Mouse (Mus musculus): ENCODE data around the gene Slco4a1. TPM values are rescaled to one million over a fixed set of nuclear protein-coding genes. Genes with fewer than 3 reads are reported as not detected.
A peak's percentile ranks its signal among the peaks of the same experiment; 100 is the strongest.

Slco4a1 gene
- polyA plus RNA-seq, 1 experiment from 2014 or later = 4.1 TPM

DNA sequence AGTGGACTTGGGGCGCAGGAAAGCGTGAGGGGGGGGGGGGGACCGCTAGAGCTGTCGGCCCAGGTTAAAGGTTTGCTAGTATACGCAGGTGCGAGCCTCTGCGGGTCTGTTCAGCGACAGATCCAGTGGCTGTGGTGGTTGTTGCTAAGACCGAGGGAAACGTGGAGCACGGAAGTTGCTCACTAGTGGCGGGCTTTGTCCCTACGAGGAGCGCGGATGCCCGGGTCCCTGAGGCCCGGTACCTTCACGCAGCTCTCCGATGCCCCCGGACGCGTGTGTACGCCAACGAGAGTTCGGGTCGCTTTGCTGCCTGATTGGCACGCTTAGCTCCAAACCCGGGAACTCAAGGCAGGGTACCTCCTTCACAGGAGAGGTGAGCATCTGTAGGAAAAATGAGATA lies 660 bp downstream of the Slco4a1 start:
- Histone ChIP-seq H3K9ac (peak overlapping the region; percentile 63), H3K9me3 (no peaks in the 10 kb centered on the region), H3K27me3 (peaks cover 51% of the 10 kb centered on the region), H3K4me3 (replicated peaks) (peak overlapping the region; percentile 57), H3K27ac (no peak overlapping the region), H3K36me3 (replicated peaks) (no peaks in the 10 kb centered on the region), H3K4me1 (peaks cover 28% of the 10 kb centered on the region), H3K4me2 (peak overlapping the region; percentile 97)
- 1% methylated on average over 26 of the region's 28 CpGs for WGBS
- no peak for ATAC-seq (ENCODE audit: low FRiP score)

DNA sequence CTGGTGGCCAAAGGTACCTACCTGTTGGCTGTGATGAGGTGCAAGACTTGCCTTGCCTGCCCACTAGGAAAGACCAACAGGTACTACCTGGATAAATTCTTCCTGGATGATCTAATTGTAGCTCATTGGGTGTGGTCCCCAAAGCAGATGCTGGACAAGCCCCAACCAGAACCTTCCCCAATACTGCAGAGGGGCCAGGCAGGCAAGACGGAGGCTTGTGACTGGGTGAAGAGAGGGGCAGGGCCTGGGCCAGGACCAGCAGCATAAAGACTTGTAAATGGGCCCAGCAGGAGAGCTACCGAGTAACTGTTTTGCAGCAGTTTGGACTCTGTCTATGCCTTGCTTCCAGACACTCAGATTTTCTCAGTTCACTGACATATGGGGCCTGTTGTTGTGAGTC lies 1.6 kb downstream of the Slco4a1 start:
- H3K36me3 ChIP-seq (replicated peaks) = no peaks in the 10 kb centered on the region
- 0 out of 2 replicates have a peak overlapping the region, but pooled peaks have one; percentile 97 for H3K4me2 ChIP-seq
- H3K27me3 ChIP-seq = peaks cover 51% of the 10 kb centered on the region
- no peak overlapping the region for H3K9ac ChIP-seq
- H3K4me3 ChIP-seq (replicated peaks) = no peak overlapping the region
- no peak for ATAC-seq (ENCODE audit: low FRiP score)
- WGBS = 33% methylated on average over 2 of the region's 2 CpGs
- H3K9me3 ChIP-seq = no peaks in the 10 kb centered on the region
- H3K4me1 ChIP-seq = peaks cover 28% of the 10 kb centered on the region
- no peak overlapping the region for H3K27ac ChIP-seq

DNA sequence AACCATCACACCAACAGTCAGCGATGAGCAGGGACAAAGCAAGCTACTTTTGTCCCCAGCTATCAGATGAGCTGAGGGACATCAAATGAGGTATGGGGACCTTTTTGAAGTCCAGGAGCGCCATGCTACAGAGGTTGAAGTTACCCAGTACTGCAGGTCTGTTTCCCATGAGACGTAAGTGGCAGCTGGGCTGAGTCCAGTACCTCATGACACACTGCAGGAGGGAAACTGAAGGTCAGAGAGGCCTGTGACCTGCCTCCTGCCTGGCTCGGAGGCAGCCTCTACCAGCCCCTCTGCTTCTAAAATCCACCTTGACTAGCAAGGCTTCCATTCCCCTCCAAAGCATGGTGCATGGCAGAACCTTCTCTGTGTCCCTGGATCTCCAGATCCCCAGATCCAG lies 3.4 kb downstream of the Slco4a1 start:
- Histone ChIP-seq H3K36me3 (replicated peaks) (no peaks in the 10 kb centered on the region), H3K9me3 (no peaks in the 10 kb centered on the region), H3K9ac (no peak overlapping the region), H3K4me2 (no peak overlapping the region), H3K27me3 (peaks cover 45% of the 10 kb centered on the region), H3K4me3 (replicated peaks) (no peak overlapping the region), H3K27ac (no peak overlapping the region), H3K4me1 (peaks cover 28% of the 10 kb centered on the region)
- no peak for ATAC-seq (ENCODE audit: low FRiP score)
- 77% methylated on average over 4 of the region's 4 CpGs for WGBS

DNA sequence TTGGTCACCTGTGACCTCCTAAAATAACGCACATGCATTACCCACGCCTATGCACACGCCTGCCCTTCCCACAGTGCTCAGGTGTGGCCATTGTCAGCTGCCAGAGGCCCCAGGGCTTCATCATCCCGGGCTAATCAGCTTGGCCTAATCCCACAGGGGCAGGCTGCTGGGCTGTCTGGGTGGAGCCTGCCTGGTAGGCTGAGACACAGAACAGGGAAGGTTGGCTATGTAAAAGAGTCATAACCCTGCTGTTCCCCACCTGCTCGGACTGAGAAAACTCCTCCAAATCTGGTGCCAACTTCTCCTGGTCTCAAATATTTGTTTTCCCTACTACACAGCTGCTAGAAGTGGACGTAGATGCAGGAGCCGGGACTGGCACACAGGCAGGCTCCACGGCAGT lies 4.8 kb downstream of the Slco4a1 start:
- 53% methylated on average over 8 of the region's 8 CpGs for WGBS

DNA sequence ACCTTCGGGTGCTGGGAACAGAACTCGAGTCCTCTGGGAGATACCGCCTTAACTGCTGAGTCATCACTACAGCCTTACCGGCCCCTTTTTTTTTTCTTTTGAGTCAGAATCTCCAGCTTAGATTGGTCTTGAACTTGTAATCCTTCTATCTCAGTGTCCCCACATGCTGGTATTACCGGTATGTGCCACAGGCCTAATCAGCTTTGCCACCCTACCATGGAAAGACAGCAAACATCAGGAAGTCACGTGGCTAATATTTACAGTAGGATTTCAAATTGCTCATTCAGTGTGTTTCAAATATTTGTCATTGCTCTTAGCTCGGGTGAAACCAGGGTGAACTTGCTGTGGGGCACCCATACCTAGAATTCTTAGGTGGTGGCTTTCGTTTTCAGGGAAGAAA lies 6.5 kb downstream of the Slco4a1 start:
- Histone ChIP-seq H3K9ac (no peak overlapping the region), H3K4me2 (no peak overlapping the region), H3K27ac (no peak overlapping the region), H3K9me3 (no peaks in the 10 kb centered on the region), H3K4me1 (peaks cover 10% of the 10 kb centered on the region; the same call in 1 of the 2 replicates), H3K36me3 (replicated peaks) (no peaks in the 10 kb centered on the region), H3K4me3 (replicated peaks) (no peak overlapping the region), H3K27me3 (peaks cover 15% of the 10 kb centered on the region)
- no peak for ATAC-seq (ENCODE audit: low FRiP score)
- 92% methylated on average over 8 of the region's 8 CpGs for WGBS

More for the DNA sequence above, 4.8 kb downstream of the Slco4a1 start:
- ATAC-seq (ENCODE audit: low FRiP score) = no peak
- Histone ChIP-seq H3K9me3 (no peaks in the 10 kb centered on the region), H3K9ac (no peak overlapping the region), H3K36me3 (replicated peaks) (no peaks in the 10 kb centered on the region), H3K27ac (no peak overlapping the region), H3K4me3 (replicated peaks) (no peak overlapping the region), H3K4me1 (peaks cover 24% of the 10 kb centered on the region), H3K4me2 (no peak overlapping the region), H3K27me3 (peaks cover 33% of the 10 kb centered on the region)

DNA sequence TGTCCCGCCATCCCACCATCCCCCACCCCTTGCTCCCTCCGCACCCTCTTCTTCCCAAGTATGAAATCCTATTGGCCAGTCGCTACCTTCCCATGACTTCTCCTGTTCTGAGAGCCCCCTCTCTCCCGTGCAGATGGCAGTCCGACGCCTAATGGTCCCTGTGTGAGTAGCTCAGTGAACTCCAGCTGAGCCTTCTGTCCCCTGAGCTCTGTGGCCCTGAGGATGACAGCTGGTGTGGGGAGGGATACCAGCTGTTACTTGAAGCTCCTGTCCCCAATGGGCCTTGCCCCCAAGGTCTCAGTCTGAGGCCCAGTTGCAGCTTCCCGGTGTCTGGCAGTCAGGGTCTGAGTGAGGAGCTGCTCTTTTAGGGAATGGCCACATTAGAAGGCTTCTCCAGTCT lies 10.5 kb downstream of the Slco4a1 start:
- H3K9me3 ChIP-seq = no peaks in the 10 kb centered on the region
- no peaks in the 10 kb centered on the region; the same call in 1 of the 2 replicates for H3K4me1 ChIP-seq
- H3K36me3 ChIP-seq (replicated peaks) = no peaks in the 10 kb centered on the region
- H3K4me2 ChIP-seq = no peak overlapping the region
- no peak for ATAC-seq (ENCODE audit: low FRiP score)
- no peak overlapping the region for H3K4me3 ChIP-seq (replicated peaks)
- H3K27ac ChIP-seq = no peak overlapping the region
- H3K27me3 ChIP-seq = no peaks in the 10 kb centered on the region
- no peak overlapping the region for H3K9ac ChIP-seq
- WGBS = 87% methylated on average over 7 of the region's 7 CpGs

DNA sequence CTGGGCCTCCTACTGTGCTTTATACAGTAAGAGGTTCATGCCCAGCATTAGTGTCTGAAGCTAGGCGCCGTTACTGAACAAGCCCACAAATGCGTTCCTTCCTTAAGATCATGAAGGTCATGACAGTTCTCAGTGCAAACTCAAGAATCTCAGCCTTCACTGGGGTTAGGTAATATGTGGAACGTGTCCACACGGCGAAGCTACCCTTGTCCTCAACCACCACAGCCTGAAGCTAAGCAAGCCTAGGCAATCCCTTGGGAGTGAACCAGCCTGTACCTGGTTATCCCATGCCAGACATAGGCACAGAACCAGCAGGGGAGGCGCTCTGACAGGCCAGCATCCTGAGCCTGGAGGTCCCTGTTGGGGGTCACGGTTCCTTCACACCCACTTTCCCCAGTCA lies 12.8 kb downstream of the Slco4a1 start:
- Histone ChIP-seq H3K4me2 (no peak overlapping the region), H3K4me3 (replicated peaks) (no peak overlapping the region), H3K4me1 (peaks cover 13% of the 10 kb centered on the region), H3K9ac (no peak overlapping the region), H3K27me3 (no peaks in the 10 kb centered on the region), H3K27ac (no peak overlapping the region), H3K9me3 (no peaks in the 10 kb centered on the region), H3K36me3 (replicated peaks) (no peaks in the 10 kb centered on the region)
- WGBS = 93% methylated on average over 8 of the region's 8 CpGs
- ATAC-seq (ENCODE audit: low FRiP score) = no peak

DNA sequence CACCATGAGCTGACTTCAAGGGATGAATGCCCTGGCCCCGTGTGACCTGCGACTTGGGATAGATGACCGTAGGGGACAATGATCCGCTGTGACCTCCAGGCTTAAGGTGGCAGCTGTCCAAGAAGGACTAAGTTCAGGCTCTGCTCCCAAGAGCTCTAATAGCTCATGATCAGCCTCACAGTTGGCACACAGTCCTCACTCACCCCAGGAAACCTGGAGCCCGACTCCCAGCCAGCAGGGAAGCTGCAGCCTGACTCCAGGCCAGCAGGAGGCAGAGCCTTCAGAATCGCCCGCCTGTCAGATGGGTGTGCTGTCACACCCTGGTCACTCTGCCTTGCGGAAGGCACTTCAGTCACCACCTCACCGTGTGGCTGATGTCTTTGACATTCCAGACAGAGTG lies 13.7 kb downstream of the Slco4a1 start:
- no peak overlapping the region for H3K27ac ChIP-seq
- H3K36me3 ChIP-seq (replicated peaks) = no peaks in the 10 kb centered on the region
- peaks cover 13% of the 10 kb centered on the region for H3K4me1 ChIP-seq
- no peaks in the 10 kb centered on the region for H3K27me3 ChIP-seq
- 77% methylated on average over 9 of the region's 9 CpGs for WGBS
- no peak for ATAC-seq (ENCODE audit: low FRiP score)
- no peak overlapping the region for H3K4me3 ChIP-seq (replicated peaks)
- H3K9me3 ChIP-seq = no peaks in the 10 kb centered on the region
- no peak overlapping the region for H3K4me2 ChIP-seq
- H3K9ac ChIP-seq = no peak overlapping the region

DNA sequence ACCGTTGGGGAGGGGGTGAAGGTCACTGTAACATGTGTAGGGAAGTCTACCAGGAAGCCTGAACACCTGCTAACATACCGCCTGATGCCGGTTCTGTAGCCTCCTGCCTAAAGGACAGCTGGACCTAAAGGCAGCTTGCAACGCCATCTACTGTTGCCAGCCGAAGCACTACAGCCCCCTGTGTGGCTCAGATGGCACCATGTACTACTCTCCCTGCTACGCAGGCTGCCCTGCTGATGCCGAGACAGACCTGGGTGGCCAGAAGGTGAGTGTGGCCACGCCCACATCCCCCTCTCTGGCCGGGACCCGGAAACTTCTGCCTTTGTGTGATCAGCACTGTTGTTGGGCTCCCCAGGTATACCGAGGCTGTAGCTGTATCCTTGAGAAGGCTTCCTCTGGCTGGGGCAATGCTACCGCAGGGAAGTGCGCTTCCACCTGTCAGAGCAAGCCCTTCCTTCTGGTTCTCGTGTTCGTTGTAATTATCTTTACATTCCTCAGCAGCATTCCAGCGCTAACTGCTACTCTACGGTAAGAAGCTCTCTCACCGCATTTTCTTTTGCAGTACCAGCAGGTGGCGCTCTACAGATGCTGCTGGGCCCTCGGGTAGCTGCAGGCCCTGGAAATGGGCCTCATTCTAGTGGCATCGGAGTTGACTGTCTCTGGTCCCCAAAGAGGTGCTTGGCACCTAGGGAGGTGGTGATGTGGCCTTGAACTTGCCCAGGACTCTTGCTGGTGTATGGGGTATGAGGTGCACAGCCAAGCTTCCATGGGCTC lies 16.4 kb downstream of the Slco4a1 start:
- peaks cover 13% of the 10 kb centered on the region; the same call in 1 of the 2 replicates for H3K4me1 ChIP-seq
- WGBS = 5% methylated on average over 21 of the region's 21 CpGs
- no peaks in the 10 kb centered on the region for H3K27me3 ChIP-seq
- H3K9ac ChIP-seq = no peak overlapping the region
- H3K36me3 ChIP-seq (replicated peaks) = no peaks in the 10 kb centered on the region
- peak; percentile 45 for ATAC-seq (ENCODE audit: low FRiP score)
- peak overlapping the region; percentile 34 for H3K4me2 ChIP-seq
- H3K4me3 ChIP-seq (replicated peaks) = 0 out of 2 replicates have a peak overlapping the region, but pooled peaks have one; percentile 2
- no peaks in the 10 kb centered on the region for H3K9me3 ChIP-seq
- H3K27ac ChIP-seq = no peak overlapping the region

DNA sequence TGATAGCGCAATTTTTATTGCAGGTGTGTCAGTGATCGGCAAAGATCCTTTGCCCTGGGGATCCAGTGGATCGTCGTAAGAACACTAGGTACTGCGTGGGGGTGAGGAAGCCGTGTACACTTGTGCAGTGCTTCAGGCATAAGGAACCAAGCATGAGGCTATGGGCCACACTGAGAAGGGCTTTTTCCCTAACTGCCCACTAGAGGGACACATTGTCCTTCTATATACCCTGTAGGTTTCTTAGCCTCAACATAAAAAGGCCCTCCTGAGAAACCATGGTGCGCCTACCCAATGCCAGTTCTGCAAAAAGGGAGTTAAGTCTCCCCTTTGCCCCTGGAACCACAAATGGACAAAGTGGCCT lies 17.0 kb downstream of the Slco4a1 start:
- Histone ChIP-seq H3K9me3 (no peaks in the 10 kb centered on the region), H3K27ac (no peak overlapping the region), H3K4me2 (no peak overlapping the region), H3K36me3 (replicated peaks) (no peaks in the 10 kb centered on the region), H3K9ac (no peak overlapping the region), H3K4me1 (peaks cover 13% of the 10 kb centered on the region; the same call in 1 of the 2 replicates), H3K27me3 (no peaks in the 10 kb centered on the region), H3K4me3 (replicated peaks) (no peak overlapping the region)
- ATAC-seq (ENCODE audit: low FRiP score) = peak; percentile 83
- 37% methylated on average over 7 of the region's 7 CpGs for WGBS

DNA sequence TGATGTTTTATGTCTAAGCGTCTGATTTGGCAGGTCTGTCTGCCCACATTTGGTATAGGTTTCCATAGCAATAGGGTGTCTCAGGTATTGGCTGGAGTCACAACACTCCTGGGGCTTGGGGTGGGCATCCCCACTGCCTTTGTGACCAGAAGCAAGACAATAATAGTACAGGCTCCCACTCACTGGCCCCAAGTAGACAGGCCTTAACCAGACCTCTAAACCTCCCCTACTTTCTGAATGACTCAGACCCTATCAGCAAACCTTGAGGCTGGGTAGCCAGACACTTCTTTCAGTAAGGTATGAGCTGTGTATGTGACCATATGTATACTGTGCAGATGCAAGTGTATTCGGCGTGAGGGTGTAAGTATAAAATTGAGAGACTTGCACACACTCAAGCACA lies 18.8 kb downstream of the Slco4a1 start:
- no peak overlapping the region for H3K4me2 ChIP-seq
- WGBS = 95% methylated on average over 3 of the region's 3 CpGs
- H3K4me1 ChIP-seq = peaks cover 13% of the 10 kb centered on the region; the same call in 1 of the 2 replicates
- no peak overlapping the region for H3K4me3 ChIP-seq (replicated peaks)
- no peaks in the 10 kb centered on the region for H3K36me3 ChIP-seq (replicated peaks)
- H3K9ac ChIP-seq = no peak overlapping the region
- 0 out of 2 replicates have a peak, but pooled peaks cover 4% of the 10 kb centered on the region for H3K27me3 ChIP-seq
- no peak overlapping the region for H3K27ac ChIP-seq
- no peak for ATAC-seq (ENCODE audit: low FRiP score)
- H3K9me3 ChIP-seq = no peaks in the 10 kb centered on the region

DNA sequence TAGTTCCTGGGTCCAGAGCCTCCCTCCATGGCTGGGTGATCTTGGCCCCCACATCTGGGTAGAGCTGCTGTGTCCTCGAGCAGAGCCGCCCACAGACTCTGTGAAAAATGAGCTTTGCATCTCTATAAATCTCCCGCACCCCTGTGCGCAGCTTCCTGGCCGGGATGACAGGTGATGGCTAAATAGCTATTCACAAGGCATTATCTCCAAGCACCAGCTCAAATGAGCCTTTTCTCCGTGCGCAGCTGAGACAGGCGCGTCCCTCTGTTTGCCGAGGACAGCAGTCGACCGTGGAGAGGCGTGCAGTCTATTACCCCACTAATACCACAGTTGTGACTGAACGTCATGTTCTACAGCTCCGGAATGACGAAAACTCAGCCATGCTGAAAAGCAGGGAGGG lies 26.2 kb downstream of the Slco4a1 start:
- Histone ChIP-seq H3K4me3 (replicated peaks) (no peak overlapping the region; the same call in 1 of the 2 replicates), H3K4me1 (peaks cover 34% of the 10 kb centered on the region), H3K36me3 (replicated peaks) (no peaks in the 10 kb centered on the region), H3K27me3 (peaks cover 28% of the 10 kb centered on the region), H3K9me3 (no peaks in the 10 kb centered on the region), H3K4me2 (peak overlapping the region; percentile 42), H3K9ac (peak overlapping the region; percentile 13; the same call in 1 of the 2 replicates), H3K27ac (peak overlapping the region; percentile 47)
- ATAC-seq (ENCODE audit: low FRiP score) = peak; percentile 77
- 5% methylated on average over 16 of the region's 16 CpGs for WGBS

DNA sequence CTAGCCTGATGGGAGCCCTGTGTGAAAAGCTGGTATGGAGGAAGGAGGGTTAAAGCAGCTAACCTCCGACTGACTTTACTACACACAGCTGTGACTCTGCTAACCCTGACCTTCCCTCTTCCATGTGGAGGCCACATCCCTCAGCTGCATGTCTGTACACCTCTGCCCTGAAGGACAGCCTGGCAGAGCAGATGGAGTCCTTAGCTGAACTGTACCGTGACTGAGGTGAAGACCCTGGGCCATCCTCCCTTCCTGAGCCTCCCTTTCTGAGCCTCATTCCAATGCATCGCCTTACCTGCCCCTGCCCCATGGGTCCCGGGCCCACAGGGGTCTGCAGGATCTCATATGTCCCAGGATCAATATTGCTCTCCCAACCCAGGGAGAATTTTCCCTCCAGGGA lies 28.8 kb downstream of the Slco4a1 start:
- Histone ChIP-seq H3K4me1 (peaks cover 51% of the 10 kb centered on the region), H3K36me3 (replicated peaks) (no peaks in the 10 kb centered on the region), H3K27ac (peak overlapping the region; percentile 44), H3K27me3 (peaks cover 24% of the 10 kb centered on the region), H3K4me2 (no peak overlapping the region), H3K9me3 (no peaks in the 10 kb centered on the region), H3K9ac (no peak overlapping the region), H3K4me3 (replicated peaks) (no peak overlapping the region)
- 73% methylated on average over 4 of the region's 4 CpGs for WGBS
- ATAC-seq (ENCODE audit: low FRiP score) = no peak
